Mouse (Mus musculus) lung, embryonic 16.5 days (tissue): ENCODE measurements around the gene Ryr3. TPM values are rescaled to one million over a fixed set of nuclear protein-coding genes. Genes with fewer than 3 reads are reported as not detected.

Experiments used
- ATAC-seq: fragments of 200-750 bp; cut with Nextera tagmentation; 2 replicates; pipeline ENCODE4 v1.8.0; 2017; ENCODE audit warnings: low read depth, mild to moderate bottlenecking, moderate library complexity
- H3K27ac ChIP-seq: fragments of 300-500 bp; sonication (generic); 2 replicates; pipeline ENCODE4 v1.5.1; 2014; ENCODE audit warnings: mild to moderate bottlenecking, control low read depth, low read length
- H3K27me3 ChIP-seq: fragments of 300-500 bp; sonication (generic); 2 replicates; pipeline ENCODE4 v1.6.1; 2014; ENCODE audit warnings: low read depth, low read length, mixed read lengths; ENCODE audit not compliant: control insufficient read depth, insufficient read depth
- H3K36me3 ChIP-seq: fragments of 300-500 bp; sonication (generic); 2 replicates; pipeline ENCODE4 v1.6.1; 2014; ENCODE audit warnings: low read length; ENCODE audit not compliant: control insufficient read depth, insufficient read depth
- H3K4me1 ChIP-seq: fragments of 300-500 bp; sonication (generic); replicated peaks from 2 replicates; pipeline ENCODE4 v1.6.1; 2014; ENCODE audit warnings: low read length, mixed read lengths; ENCODE audit not compliant: control insufficient read depth, insufficient read depth
- H3K4me2 ChIP-seq: fragments of 300-500 bp; sonication (generic); 2 replicates; pipeline ENCODE4 v1.6.1; 2014; ENCODE audit warnings: low read depth, low read length, control low read depth
- H3K4me3 ChIP-seq: fragments of 300-500 bp; sonication (generic); 2 replicates; pipeline ENCODE4 v1.5.1; 2014; ENCODE audit warnings: mild to moderate bottlenecking, low read length, control low read depth
- H3K9ac ChIP-seq: fragments of 300-500 bp; sonication (generic); 2 replicates; pipeline ENCODE4 v1.6.1; 2014; ENCODE audit warnings: low read length, control low read depth
- H3K9me3 ChIP-seq: fragments of 300-500 bp; sonication (generic); 2 replicates; pipeline ENCODE4 v1.6.1; 2016; ENCODE audit warnings: low read length; ENCODE audit not compliant: control insufficient read depth
- WGBS: fragments of 180-500 bp; shearing (Covaris S2); extraction: QIAGEN DNeasy Blood & Tissue Kit; methylation state at CpG from one replicate; pipeline ENCODE4 v1.1.7; 2014; 5-methylcytosine and 5-hydroxymethylcytosine counted together
- polyA plus RNA-seq: library from polyadenylated mRNA; unstranded; fragments of >200 nt; fragmentation: Nextera tagmentation; extraction: Ambion mirVana; gene quantifications from 2 replicates; pipeline ENCODE4 v1.2.1, GENCODE M21; 2015

Ryr3 gene
- polyA plus RNA-seq, 1 experiment from 2014 or later: 2.0 TPM

GRCm38 (mm10) chr2:112760692-112761091 is 456.2 kb downstream of the Ryr3 start:
- no peaks in the 10 kb centered on the region for H3K4me1 ChIP-seq
- H3K9me3 ChIP-seq: no peaks in the 10 kb centered on the region
- H3K4me3 ChIP-seq: no peak overlapping the region
- no peaks in the 10 kb centered on the region for H3K36me3 ChIP-seq
- no peak overlapping the region for H3K9ac ChIP-seq
- H3K27me3 ChIP-seq: no peaks in the 10 kb centered on the region
- ATAC-seq: no peak
- H3K27ac ChIP-seq: no peak overlapping the region
- H3K4me2 ChIP-seq: no peak overlapping the region
- WGBS: 42% methylated on average over 4 of the region's 4 CpGs

- no peaks in the 10 kb centered on the region for H3K9me3 ChIP-seq
- no peak overlapping the region for H3K27ac ChIP-seq
- 69% methylated on average over 5 of the region's 5 CpGs for WGBS
- no peak overlapping the region for H3K9ac ChIP-seq
- no peak overlapping the region for H3K4me2 ChIP-seq
- ATAC-seq: no peak
- no peaks in the 10 kb centered on the region for H3K36me3 ChIP-seq
- no peak overlapping the region for H3K4me3 ChIP-seq
- no peaks in the 10 kb centered on the region for H3K27me3 ChIP-seq
- no peaks in the 10 kb centered on the region for H3K4me1 ChIP-seq
Observed at GRCm38 (mm10) chr2:112759678-112760077, 457.2 kb downstream of the Ryr3 start.

GRCm38 (mm10) chr2:112758732-112759131 is 458.2 kb downstream of the Ryr3 start:
- Histone ChIP-seq H3K27me3 (no peaks in the 10 kb centered on the region), H3K4me2 (no peak overlapping the region), H3K4me1 (no peaks in the 10 kb centered on the region), H3K27ac (no peak overlapping the region), H3K36me3 (no peaks in the 10 kb centered on the region), H3K9me3 (no peaks in the 10 kb centered on the region), H3K4me3 (no peak overlapping the region), H3K9ac (no peak overlapping the region)
- no peak for ATAC-seq
- 89% methylated on average over 2 of the region's 2 CpGs for WGBS

- H3K4me2 ChIP-seq: no peak overlapping the region
- no peak overlapping the region for H3K4me3 ChIP-seq
- H3K27me3 ChIP-seq: no peaks in the 10 kb centered on the region
- H3K9me3 ChIP-seq: no peaks in the 10 kb centered on the region
- WGBS: 68% methylated on average over 4 of the region's 4 CpGs
- H3K36me3 ChIP-seq: no peaks in the 10 kb centered on the region
- H3K27ac ChIP-seq: no peak overlapping the region
- H3K4me1 ChIP-seq: no peaks in the 10 kb centered on the region
- H3K9ac ChIP-seq: no peak overlapping the region
- no peak for ATAC-seq
Observed at GRCm38 (mm10) chr2:112753316-112753715, 463.6 kb downstream of the Ryr3 start.

- ATAC-seq: no peak
- Histone ChIP-seq H3K27ac (no peak overlapping the region), H3K36me3 (no peaks in the 10 kb centered on the region), H3K4me3 (no peak overlapping the region), H3K4me1 (no peaks in the 10 kb centered on the region), H3K27me3 (no peaks in the 10 kb centered on the region), H3K9me3 (no peaks in the 10 kb centered on the region), H3K9ac (no peak overlapping the region), H3K4me2 (no peak overlapping the region)
- 74% methylated on average over 5 of the region's 5 CpGs for WGBS
Observed at GRCm38 (mm10) chr2:112751416-112751815, 465.5 kb downstream of the Ryr3 start.

- Histone ChIP-seq H3K36me3 (no peaks in the 10 kb centered on the region), H3K9ac (no peak overlapping the region), H3K4me3 (no peak overlapping the region), H3K27ac (no peak overlapping the region), H3K4me1 (no peaks in the 10 kb centered on the region), H3K9me3 (no peaks in the 10 kb centered on the region; the same call in 1 of the 2 replicates), H3K27me3 (no peaks in the 10 kb centered on the region), H3K4me2 (no peak overlapping the region)
- 90% methylated on average over 1 of the region's 1 CpGs for WGBS
- ATAC-seq: no peak
Observed at GRCm38 (mm10) chr2:112748532-112748931, 468.4 kb downstream of the Ryr3 start.

GRCm38 (mm10) chr2:112732942-112733341 is 484.0 kb downstream of the Ryr3 start:
- 45% methylated on average over 2 of the region's 2 CpGs for WGBS
- Histone ChIP-seq H3K4me1 (no peaks in the 10 kb centered on the region), H3K9ac (no peak overlapping the region), H3K27me3 (no peaks in the 10 kb centered on the region), H3K36me3 (no peaks in the 10 kb centered on the region), H3K9me3 (no peaks in the 10 kb centered on the region), H3K27ac (no peak overlapping the region), H3K4me3 (no peak overlapping the region), H3K4me2 (no peak overlapping the region)
- no peak for ATAC-seq

GRCm38 (mm10) chr2:112727842-112728241 is 489.1 kb downstream of the Ryr3 start:
- Histone ChIP-seq H3K9ac (no peak overlapping the region), H3K9me3 (no peaks in the 10 kb centered on the region), H3K4me3 (no peak overlapping the region), H3K4me1 (no peaks in the 10 kb centered on the region), H3K27me3 (no peaks in the 10 kb centered on the region), H3K36me3 (no peaks in the 10 kb centered on the region), H3K4me2 (no peak overlapping the region), H3K27ac (no peak overlapping the region)
- WGBS: 39% methylated on average over 6 of the region's 6 CpGs
- ATAC-seq: no peak

GRCm38 (mm10) chr2:112721217-112721616 is 495.7 kb downstream of the Ryr3 start:
- no peaks in the 10 kb centered on the region for H3K36me3 ChIP-seq
- H3K9ac ChIP-seq: no peak overlapping the region
- 74% methylated on average over 1 of the region's 1 CpGs for WGBS
- H3K4me2 ChIP-seq: no peak overlapping the region
- no peak for ATAC-seq
- no peaks in the 10 kb centered on the region for H3K4me1 ChIP-seq
- no peaks in the 10 kb centered on the region for H3K9me3 ChIP-seq
- no peaks in the 10 kb centered on the region for H3K27me3 ChIP-seq
- no peak overlapping the region for H3K4me3 ChIP-seq
- no peak overlapping the region for H3K27ac ChIP-seq

- Histone ChIP-seq H3K36me3 (no peaks in the 10 kb centered on the region), H3K27me3 (no peaks in the 10 kb centered on the region), H3K4me1 (no peaks in the 10 kb centered on the region), H3K4me3 (no peak overlapping the region), H3K9me3 (no peaks in the 10 kb centered on the region), H3K9ac (no peak overlapping the region), H3K27ac (no peak overlapping the region), H3K4me2 (no peak overlapping the region)
- 44% methylated on average over 3 of the region's 3 CpGs for WGBS
- ATAC-seq: no peak
Observed at GRCm38 (mm10) chr2:112720715-112721114, 496.2 kb downstream of the Ryr3 start.
